Mouse (Mus musculus): ENCODE data around the gene Cyp2d11. TPM values are rescaled to one million over a fixed set of nuclear protein-coding genes. Genes with fewer than 3 reads are reported as not detected.
"Not testable (repeated sequence)": the region's sequence is repeated elsewhere in the genome, so short reads cannot be mapped to it uniquely, and the experiment has no call there.

Cyp2d11 gene
- polyA plus RNA-seq, 1 experiment from 2014 or later = not detected

DNA sequence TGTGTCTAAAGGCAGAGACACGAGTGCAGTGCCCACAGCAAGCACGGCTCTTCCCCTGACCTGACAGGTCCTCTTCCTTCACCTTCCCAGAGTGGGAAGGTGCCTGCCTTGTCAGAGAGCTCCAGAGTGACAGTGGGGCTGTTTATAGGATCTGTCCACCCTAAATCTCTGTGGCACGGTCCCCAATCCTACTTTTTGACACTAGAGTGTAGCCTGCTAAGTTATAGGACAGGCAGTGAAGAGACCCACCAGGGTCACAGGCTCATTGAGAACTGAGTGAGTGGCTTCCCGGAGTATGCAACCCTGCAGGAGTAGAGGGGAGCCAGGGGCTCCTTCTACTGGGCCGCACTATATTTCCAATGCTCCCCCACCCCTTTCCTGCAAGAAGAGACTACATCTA lies 16.1 kb downstream of the Cyp2d11 start:
- H3K27me3 ChIP-seq (ENCODE audit: control insufficient read depth, insufficient read depth, low read length) = no peaks in the 10 kb centered on the region
- no peaks in the 10 kb centered on the region for H3K4me1 ChIP-seq (replicated peaks; ENCODE audit: control insufficient read depth, insufficient read depth, low read length)
- H3K4me2 ChIP-seq (replicated peaks; ENCODE audit: low read depth, low read length) = no peak overlapping the region
- no peak overlapping the region for H3K4me3 ChIP-seq (ENCODE audit: low read depth, low read length)
- H3K9me3 ChIP-seq (ENCODE audit: control insufficient read depth, low read length) = no peaks in the 10 kb centered on the region
- H3K36me3 ChIP-seq (ENCODE audit: control insufficient read depth, insufficient read depth, low read length) = no peaks in the 10 kb centered on the region
- DNase-seq (ENCODE audit: low spot score) (no peak), ATAC-seq (ENCODE audit: low FRiP score) (no peak)
- no peak overlapping the region for H3K27ac ChIP-seq (ENCODE audit: low read depth, low read length)
- WGBS = 78% methylated on average over 5 of the region's 5 CpGs
- no peak overlapping the region for H3K9ac ChIP-seq (ENCODE audit: low read depth, low read length)

DNA sequence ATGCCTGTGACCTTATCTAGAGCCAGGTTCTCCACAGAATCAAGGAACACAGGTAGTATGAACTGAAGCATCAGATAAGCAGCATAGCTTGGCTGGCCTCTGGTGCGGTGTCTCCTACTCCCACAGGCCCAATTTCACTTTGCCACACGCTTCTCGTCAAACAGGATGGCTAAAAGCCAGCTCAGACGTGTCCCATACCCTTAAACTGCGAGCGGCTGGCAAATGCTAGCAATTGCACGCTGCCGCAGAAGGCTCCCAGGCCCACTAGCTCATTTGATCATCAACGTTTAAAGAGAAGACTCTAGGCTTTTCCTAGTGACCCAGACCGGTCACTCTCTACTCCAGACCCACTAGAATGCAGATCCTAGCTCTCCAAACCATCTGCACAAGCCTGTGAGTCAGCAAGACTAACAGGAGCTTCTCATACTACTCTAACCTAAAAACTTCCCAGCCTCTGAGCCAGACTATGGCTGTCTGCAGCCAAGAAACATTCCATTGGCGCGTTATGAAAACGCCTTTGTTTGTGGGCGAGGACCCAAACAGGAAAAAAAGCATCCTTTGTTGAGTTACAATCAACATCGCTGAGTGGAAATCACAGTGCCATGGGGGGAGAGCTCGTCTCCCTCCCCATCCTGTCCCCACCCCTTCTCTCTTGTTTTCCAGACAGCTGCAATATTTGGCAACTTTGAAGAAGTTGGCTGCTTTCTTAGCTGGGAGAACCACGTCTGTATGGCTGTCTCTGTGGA lies 17.3 kb downstream of the Cyp2d11 start:
- no peak overlapping the region for H3K4me3 ChIP-seq (ENCODE audit: low read depth, low read length)
- H3K4me2 ChIP-seq (replicated peaks; ENCODE audit: low read depth, low read length) = no peak overlapping the region
- no peaks in the 10 kb centered on the region for H3K4me1 ChIP-seq (replicated peaks; ENCODE audit: control insufficient read depth, insufficient read depth, low read length)
- H3K27ac ChIP-seq (ENCODE audit: low read depth, low read length) = no peak overlapping the region
- H3K9ac ChIP-seq (ENCODE audit: low read depth, low read length) = no peak overlapping the region
- no peaks in the 10 kb centered on the region for H3K36me3 ChIP-seq (ENCODE audit: control insufficient read depth, insufficient read depth, low read length)
- 70% methylated on average over 17 of the region's 17 CpGs for WGBS
- H3K9me3 ChIP-seq (ENCODE audit: control insufficient read depth, low read length) = no peaks in the 10 kb centered on the region
- H3K27me3 ChIP-seq (ENCODE audit: control insufficient read depth, insufficient read depth, low read length) = no peaks in the 10 kb centered on the region
- ATAC-seq (ENCODE audit: low FRiP score) = no peak
- no peak for DNase-seq (ENCODE audit: low spot score)

DNA sequence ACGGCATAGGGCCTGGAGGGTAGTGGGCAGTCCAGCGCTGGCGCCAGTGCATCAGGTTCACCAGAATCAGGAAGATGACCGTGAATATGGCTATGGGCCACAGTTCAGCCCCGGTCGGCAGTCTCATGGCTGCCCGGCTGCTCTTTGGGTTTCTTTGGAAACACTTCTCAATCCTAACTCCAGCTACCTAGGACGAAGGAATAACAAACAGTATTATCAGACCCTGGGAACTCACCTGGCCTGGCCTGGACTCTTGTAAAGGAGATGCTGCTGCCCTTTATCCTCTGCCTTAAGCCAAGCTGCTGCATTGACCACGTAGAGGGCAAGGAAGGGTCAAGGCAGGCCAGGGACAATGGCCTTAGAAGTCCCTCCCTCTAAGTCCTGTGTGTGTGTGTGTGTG lies 18.0 kb downstream of the Cyp2d11 start:
- Histone ChIP-seq H3K4me1 (replicated peaks; ENCODE audit: control insufficient read depth, insufficient read depth, low read length) (no peaks in the 10 kb centered on the region), H3K9me3 (ENCODE audit: control insufficient read depth, low read length) (no peaks in the 10 kb centered on the region), H3K27me3 (ENCODE audit: control insufficient read depth, insufficient read depth, low read length) (no peaks in the 10 kb centered on the region), H3K36me3 (ENCODE audit: control insufficient read depth, insufficient read depth, low read length) (no peaks in the 10 kb centered on the region), H3K9ac (ENCODE audit: low read depth, low read length) (no peak overlapping the region), H3K4me3 (ENCODE audit: low read depth, low read length) (no peak overlapping the region), H3K4me2 (replicated peaks; ENCODE audit: low read depth, low read length) (no peak overlapping the region), H3K27ac (ENCODE audit: low read depth, low read length) (no peak overlapping the region)
- DNase-seq (ENCODE audit: low spot score) (no peak), ATAC-seq (ENCODE audit: low FRiP score) (no peak)
- WGBS = 85% methylated on average over 9 of the region's 9 CpGs

DNA sequence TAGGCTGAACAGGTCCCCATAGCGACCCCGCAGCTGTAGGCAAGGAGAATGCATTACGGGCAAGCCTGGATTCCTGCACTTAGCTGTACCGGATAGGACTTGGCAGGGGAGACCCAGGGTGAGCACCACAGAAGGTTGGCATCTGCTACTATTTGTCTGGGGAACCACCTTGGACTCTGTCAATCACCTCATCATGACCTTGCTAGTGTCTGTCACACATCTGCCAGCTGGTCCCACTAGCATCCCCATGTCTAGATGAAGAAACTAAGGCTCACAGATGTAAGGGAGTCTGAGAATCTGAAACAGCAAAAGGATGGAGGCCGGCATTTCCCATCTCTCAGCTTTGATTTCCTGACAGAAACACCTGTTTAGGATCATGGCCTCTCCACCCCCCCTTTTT lies 19.4 kb downstream of the Cyp2d11 start:
- WGBS = 80% methylated on average over 5 of the region's 5 CpGs

DNA sequence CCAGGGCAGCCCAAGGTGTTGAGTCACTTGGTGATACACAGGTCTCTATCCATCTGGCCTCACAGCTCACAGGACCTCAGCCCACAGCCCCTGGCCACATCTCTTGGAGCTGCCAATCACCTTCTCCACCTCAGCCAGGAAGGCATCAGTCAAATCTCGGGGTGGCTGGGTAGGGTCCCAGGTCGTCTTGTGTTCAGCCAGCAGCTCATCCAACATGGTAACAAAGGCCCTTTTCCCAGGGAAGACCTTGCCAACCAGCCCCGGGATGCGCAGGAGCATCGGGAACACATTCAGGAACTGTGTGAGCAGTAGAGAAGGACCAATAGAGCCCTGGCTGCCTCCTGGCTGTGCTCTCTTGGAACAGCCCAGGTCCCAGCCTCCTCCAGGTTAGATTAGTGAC lies 20.8 kb downstream of the Cyp2d11 start:
- Histone ChIP-seq H3K4me2 (replicated peaks; ENCODE audit: low read depth, low read length) (no peak overlapping the region), H3K27ac (ENCODE audit: low read depth, low read length) (no peak overlapping the region), H3K9me3 (ENCODE audit: control insufficient read depth, low read length) (no peaks in the 10 kb centered on the region), H3K9ac (ENCODE audit: low read depth, low read length) (no peak overlapping the region), H3K27me3 (ENCODE audit: control insufficient read depth, insufficient read depth, low read length) (no peaks in the 10 kb centered on the region), H3K4me3 (ENCODE audit: low read depth, low read length) (no peak overlapping the region), H3K36me3 (ENCODE audit: control insufficient read depth, insufficient read depth, low read length) (no peaks in the 10 kb centered on the region), H3K4me1 (replicated peaks; ENCODE audit: control insufficient read depth, insufficient read depth, low read length) (no peaks in the 10 kb centered on the region)
- ATAC-seq (ENCODE audit: low FRiP score) (no peak), DNase-seq (ENCODE audit: low spot score) (no peak)
- 87% methylated on average over 5 of the region's 5 CpGs for WGBS

More for the DNA sequence above, 19.4 kb downstream of the Cyp2d11 start:
- H3K9me3 ChIP-seq (ENCODE audit: control insufficient read depth, low read length) = no peaks in the 10 kb centered on the region
- no peaks in the 10 kb centered on the region for H3K36me3 ChIP-seq (ENCODE audit: control insufficient read depth, insufficient read depth, low read length)
- no peaks in the 10 kb centered on the region for H3K27me3 ChIP-seq (ENCODE audit: control insufficient read depth, insufficient read depth, low read length)
- no peaks in the 10 kb centered on the region for H3K4me1 ChIP-seq (replicated peaks; ENCODE audit: control insufficient read depth, insufficient read depth, low read length)
- H3K4me3 ChIP-seq (ENCODE audit: low read depth, low read length) = no peak overlapping the region
- no peak for ATAC-seq (ENCODE audit: low FRiP score)
- no peak overlapping the region for H3K27ac ChIP-seq (ENCODE audit: low read depth, low read length)
- H3K9ac ChIP-seq (ENCODE audit: low read depth, low read length) = no peak overlapping the region
- no peak for DNase-seq (ENCODE audit: low spot score)
- H3K4me2 ChIP-seq (replicated peaks; ENCODE audit: low read depth, low read length) = no peak overlapping the region

DNA sequence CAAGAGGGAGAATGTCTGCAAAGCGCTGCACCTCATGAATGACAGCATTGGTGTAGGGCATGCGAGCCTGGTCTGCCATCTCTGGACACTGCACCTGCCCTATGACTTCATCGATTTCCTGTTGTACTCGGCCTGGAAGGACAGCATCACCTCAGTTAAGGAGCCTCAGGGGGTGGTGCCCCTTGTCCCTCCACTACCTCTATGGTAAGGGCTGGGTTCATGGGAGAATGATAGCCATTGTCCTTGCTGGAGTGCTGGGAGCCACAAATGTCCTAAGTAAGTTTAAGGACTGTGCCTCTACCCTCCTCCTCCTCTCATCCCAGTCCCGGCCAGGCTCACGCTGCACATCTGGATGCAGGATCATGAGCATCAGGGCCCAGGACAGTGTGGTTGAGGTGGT lies 21.4 kb downstream of the Cyp2d11 start:
- Histone ChIP-seq H3K4me3 (ENCODE audit: low read depth, low read length) (no peak overlapping the region), H3K4me1 (replicated peaks; ENCODE audit: control insufficient read depth, insufficient read depth, low read length) (no peaks in the 10 kb centered on the region), H3K36me3 (ENCODE audit: control insufficient read depth, insufficient read depth, low read length) (no peaks in the 10 kb centered on the region), H3K9me3 (ENCODE audit: control insufficient read depth, low read length) (no peaks in the 10 kb centered on the region), H3K27me3 (ENCODE audit: control insufficient read depth, insufficient read depth, low read length) (no peaks in the 10 kb centered on the region), H3K9ac (ENCODE audit: low read depth, low read length) (no peak overlapping the region), H3K4me2 (replicated peaks; ENCODE audit: low read depth, low read length) (no peak overlapping the region), H3K27ac (ENCODE audit: low read depth, low read length) (no peak overlapping the region)
- 84% methylated on average over 6 of the region's 6 CpGs for WGBS
- no peak for DNase-seq (ENCODE audit: low spot score)
- no peak for ATAC-seq (ENCODE audit: low FRiP score)

DNA sequence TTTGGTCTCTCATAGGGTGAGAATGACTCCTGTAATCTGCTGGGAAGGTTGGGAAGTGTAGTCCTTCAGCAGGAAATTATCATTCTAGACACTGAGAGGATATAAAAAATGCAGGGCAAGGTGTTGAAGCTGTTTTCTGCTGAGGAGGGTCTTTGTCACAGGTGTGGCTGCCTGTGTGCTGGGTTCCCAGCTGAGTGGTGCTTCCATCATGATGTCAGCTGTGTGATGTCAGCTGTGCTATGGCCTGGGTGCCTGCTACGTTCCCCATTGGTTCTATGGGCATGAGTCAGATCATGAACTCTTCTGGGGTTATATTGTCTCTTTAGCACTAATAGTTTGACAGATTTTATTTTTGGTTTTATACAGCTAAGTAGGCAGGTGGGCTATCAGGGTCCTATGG lies 25.0 kb downstream of the Cyp2d11 start:
- no peak for ATAC-seq (ENCODE audit: low FRiP score)
- 77% methylated on average over 1 of the region's 1 CpGs for WGBS

DNA sequence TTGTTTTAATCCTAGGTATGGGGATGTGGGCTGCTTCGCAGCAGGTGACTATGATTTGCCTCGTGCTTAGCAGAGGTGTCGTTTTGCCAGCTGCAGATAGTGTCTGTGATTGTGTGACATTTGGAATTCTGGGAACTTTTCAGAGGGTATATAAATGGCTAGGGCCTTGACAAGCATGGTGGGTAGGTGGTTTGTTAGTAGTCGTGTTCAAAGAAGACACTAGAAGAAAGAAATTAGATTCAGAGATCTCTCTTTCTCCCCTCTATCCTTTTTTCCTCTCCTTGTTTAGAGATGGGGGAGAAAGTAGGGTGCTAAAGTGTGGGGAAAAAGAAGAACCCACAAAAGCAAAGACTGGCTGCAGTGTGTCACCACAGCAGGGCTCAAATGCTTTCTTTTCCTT lies 25.7 kb downstream of the Cyp2d11 start:
- no peak for DNase-seq (ENCODE audit: low spot score)
- WGBS = 90% methylated on average over 4 of the region's 4 CpGs
- no peak overlapping the region for H3K27ac ChIP-seq (ENCODE audit: low read depth, low read length)

More for the DNA sequence above, 25.0 kb downstream of the Cyp2d11 start:
- Histone ChIP-seq H3K36me3 (ENCODE audit: control insufficient read depth, insufficient read depth, low read length) (no peaks in the 10 kb centered on the region), H3K27ac (ENCODE audit: low read depth, low read length) (no peak overlapping the region), H3K9ac (ENCODE audit: low read depth, low read length) (no peak overlapping the region), H3K9me3 (ENCODE audit: control insufficient read depth, low read length) (no peaks in the 10 kb centered on the region), H3K27me3 (ENCODE audit: control insufficient read depth, insufficient read depth, low read length) (no peaks in the 10 kb centered on the region), H3K4me3 (ENCODE audit: low read depth, low read length) (no peak overlapping the region), H3K4me1 (replicated peaks; ENCODE audit: control insufficient read depth, insufficient read depth, low read length) (no peaks in the 10 kb centered on the region), H3K4me2 (replicated peaks; ENCODE audit: low read depth, low read length) (no peak overlapping the region)
- DNase-seq (ENCODE audit: low spot score) = no peak

DNA sequence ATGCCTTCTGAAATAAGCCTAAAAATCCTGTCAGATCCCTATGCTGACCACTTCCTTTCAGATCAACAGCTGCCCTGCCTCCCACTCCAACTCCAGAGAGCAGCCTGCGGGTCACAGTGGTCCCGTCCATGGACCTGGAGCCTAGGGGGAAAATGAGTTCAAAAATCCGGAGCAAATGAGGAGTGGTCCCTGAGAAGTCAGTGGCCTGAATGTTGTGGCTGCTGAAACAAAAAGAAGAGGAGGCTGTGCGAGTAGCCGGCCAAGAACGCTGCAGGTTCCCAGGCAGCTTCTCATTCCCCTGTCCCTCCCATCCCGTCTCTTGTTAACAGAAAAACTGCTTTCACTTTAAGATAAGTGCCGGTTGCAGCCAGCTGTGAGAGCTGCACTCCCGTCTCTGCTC lies 29.3 kb downstream of the Cyp2d11 start:
- H3K27ac ChIP-seq (ENCODE audit: low read depth, low read length); H3K4me1 ChIP-seq (replicated peaks; ENCODE audit: control insufficient read depth, insufficient read depth, low read length); DNase-seq (ENCODE audit: low spot score); H3K9me3 ChIP-seq (ENCODE audit: control insufficient read depth, low read length); H3K4me2 ChIP-seq (replicated peaks; ENCODE audit: low read depth, low read length); H3K4me3 ChIP-seq (ENCODE audit: low read depth, low read length); H3K27me3 ChIP-seq (ENCODE audit: control insufficient read depth, insufficient read depth, low read length); H3K9ac ChIP-seq (ENCODE audit: low read depth, low read length); ATAC-seq (ENCODE audit: low FRiP score); H3K36me3 ChIP-seq (ENCODE audit: control insufficient read depth, insufficient read depth, low read length): not testable (repeated sequence)
- WGBS = 10% methylated on average over 6 of the region's 9 CpGs

More for the DNA sequence above, 25.7 kb downstream of the Cyp2d11 start:
- no peak for ATAC-seq (ENCODE audit: low FRiP score)
- no peaks in the 10 kb centered on the region for H3K27me3 ChIP-seq (ENCODE audit: control insufficient read depth, insufficient read depth, low read length)
- H3K4me1 ChIP-seq (replicated peaks; ENCODE audit: control insufficient read depth, insufficient read depth, low read length) = no peaks in the 10 kb centered on the region
- no peak overlapping the region for H3K4me3 ChIP-seq (ENCODE audit: low read depth, low read length)
- H3K9ac ChIP-seq (ENCODE audit: low read depth, low read length) = no peak overlapping the region
- H3K36me3 ChIP-seq (ENCODE audit: control insufficient read depth, insufficient read depth, low read length) = no peaks in the 10 kb centered on the region
- no peaks in the 10 kb centered on the region for H3K9me3 ChIP-seq (ENCODE audit: control insufficient read depth, low read length)
- H3K4me2 ChIP-seq (replicated peaks; ENCODE audit: low read depth, low read length) = no peak overlapping the region
